Mouse (Mus musculus): ENCODE data around the gene Rnf225. TPM values are rescaled to one million over a fixed set of nuclear protein-coding genes. Genes with fewer than 3 reads are reported as not detected.
"Not testable (repeated sequence)": the region's sequence is repeated elsewhere in the genome, so short reads cannot be mapped to it uniquely, and the experiment has no call there.

Gene Rnf225
- polyA plus RNA-seq, 1 experiment from 2014 or later, result 1.1 TPM

GRCm38 (mm10) chr7:12905146-12905545 lies 22.1 kb upstream of the Rnf225 start:
- Histone ChIP-seq H3K4me1 (peaks cover 8% of the 10 kb centered on the region), H3K9ac (replicated peaks) (no peak overlapping the region), H3K27me3 (replicated peaks) (no peaks in the 10 kb centered on the region), H3K4me2 (no peak overlapping the region), H3K27ac (replicated peaks) (no peak overlapping the region), H3K36me3 (peaks cover 49% of the 10 kb centered on the region), H3K9me3 (replicated peaks) (no peaks in the 10 kb centered on the region), H3K4me3 (replicated peaks) (no peak overlapping the region)
- 100% methylated on average over 1 of the region's 1 CpGs for WGBS
- ATAC-seq (ENCODE audit: low FRiP score), result no peak

- H3K27ac ChIP-seq (replicated peaks), result peak overlapping the region; percentile 92
- peaks cover 43% of the 10 kb centered on the region for H3K36me3 ChIP-seq
- H3K9ac ChIP-seq (replicated peaks), result peak overlapping the region; percentile 59
- ATAC-seq (ENCODE audit: low FRiP score), result peak; percentile 38
- peak overlapping the region; percentile 65 for H3K4me2 ChIP-seq
- H3K4me3 ChIP-seq (replicated peaks), result peak overlapping the region; percentile 52
- peaks cover 12% of the 10 kb centered on the region for H3K4me1 ChIP-seq
- no peaks in the 10 kb centered on the region for H3K27me3 ChIP-seq (replicated peaks)
- no peaks in the 10 kb centered on the region for H3K9me3 ChIP-seq (replicated peaks)
- WGBS, result 41% methylated on average over 7 of the region's 7 CpGs
These were observed 17.7 kb upstream of the Rnf225 start for GRCm38 (mm10) chr7:12909498-12909962.

GRCm38 (mm10) chr7:12910181-12910668 lies 17.0 kb upstream of the Rnf225 start:
- peak overlapping the region; percentile 65 for H3K4me2 ChIP-seq
- WGBS, result 9% methylated on average over 19 of the region's 19 CpGs
- H3K9me3 ChIP-seq (replicated peaks), result no peaks in the 10 kb centered on the region
- H3K4me1 ChIP-seq, result peaks cover 12% of the 10 kb centered on the region
- ATAC-seq (ENCODE audit: low FRiP score), result peak; percentile 85
- peak overlapping the region; percentile 52 for H3K4me3 ChIP-seq (replicated peaks)
- H3K27me3 ChIP-seq (replicated peaks), result no peaks in the 10 kb centered on the region
- H3K36me3 ChIP-seq, result peaks cover 37% of the 10 kb centered on the region
- peak overlapping the region; percentile 92 for H3K27ac ChIP-seq (replicated peaks)
- H3K9ac ChIP-seq (replicated peaks), result peak overlapping the region; percentile 59

GRCm38 (mm10) chr7:12913556-12913955 lies 13.7 kb upstream of the Rnf225 start:
- ATAC-seq (ENCODE audit: low FRiP score), result no peak
- no peak overlapping the region for H3K4me3 ChIP-seq (replicated peaks)
- H3K4me1 ChIP-seq, result peaks cover 12% of the 10 kb centered on the region
- H3K27me3 ChIP-seq (replicated peaks), result no peaks in the 10 kb centered on the region
- peaks cover 5% of the 10 kb centered on the region for H3K36me3 ChIP-seq
- H3K9ac ChIP-seq (replicated peaks), result no peak overlapping the region
- H3K27ac ChIP-seq (replicated peaks), result no peak overlapping the region
- no peaks in the 10 kb centered on the region for H3K9me3 ChIP-seq (replicated peaks)
- no peak overlapping the region for H3K4me2 ChIP-seq

GRCm38 (mm10) chr7:12920495-12920894 lies 6.7 kb upstream of the Rnf225 start:
- peaks cover 21% of the 10 kb centered on the region for H3K4me1 ChIP-seq
- not testable (repeated sequence) for ATAC-seq (ENCODE audit: low FRiP score); H3K27me3 ChIP-seq (replicated peaks); H3K9ac ChIP-seq (replicated peaks); H3K27ac ChIP-seq (replicated peaks); H3K4me3 ChIP-seq (replicated peaks); H3K9me3 ChIP-seq (replicated peaks)
- peaks cover 22% of the 10 kb centered on the region for H3K36me3 ChIP-seq
- H3K4me2 ChIP-seq, result 0 out of 2 replicates have a peak overlapping the region, but pooled peaks have one; percentile 86
- 89% methylated on average over 7 of the region's 8 CpGs for WGBS

GRCm38 (mm10) chr7:12921318-12921704 lies 5.9 kb upstream of the Rnf225 start:
- H3K9me3 ChIP-seq (replicated peaks), result no peaks in the 10 kb centered on the region
- peak; percentile 49 for ATAC-seq (ENCODE audit: low FRiP score)
- H3K27me3 ChIP-seq (replicated peaks), result peaks cover 16% of the 10 kb centered on the region
- 0% methylated on average over 3 of the region's 3 CpGs for WGBS
- H3K4me2 ChIP-seq, result peak overlapping the region; percentile 86
- H3K4me3 ChIP-seq (replicated peaks), result peak overlapping the region; percentile 95
- H3K9ac ChIP-seq (replicated peaks), result peak overlapping the region; percentile 66
- peaks cover 31% of the 10 kb centered on the region for H3K36me3 ChIP-seq
- H3K4me1 ChIP-seq, result peaks cover 21% of the 10 kb centered on the region
- H3K27ac ChIP-seq (replicated peaks), result peak overlapping the region; percentile 97

- under 1% methylated on average over 55 of the region's 55 CpGs for WGBS
- peaks cover 21% of the 10 kb centered on the region for H3K4me1 ChIP-seq
- peaks cover 36% of the 10 kb centered on the region for H3K36me3 ChIP-seq
- peak within 1 kb of the TSS; percentile 85 for H3K9ac ChIP-seq (replicated peaks)
- peak; percentile 98 for ATAC-seq (ENCODE audit: low FRiP score)
- H3K4me3 ChIP-seq (replicated peaks), result peak within 1 kb of the TSS; percentile 95
- peak within 1 kb of the TSS; percentile 86 for H3K4me2 ChIP-seq
- H3K27ac ChIP-seq (replicated peaks), result peak within 1 kb of the TSS; percentile 97
- peaks cover 22% of the 10 kb centered on the region for H3K27me3 ChIP-seq (replicated peaks)
- no peaks in the 10 kb centered on the region for H3K9me3 ChIP-seq (replicated peaks)
These were observed 5.3 kb upstream of the Rnf225 start, which contains the start of gene Rps5 for GRCm38 (mm10) chr7:12921705-12922465. Gene Rps5 (plus strand): TSS chr7:12922290.

GRCm38 (mm10) chr7:12922729-12923128 lies 4.5 kb upstream of the Rnf225 start:
- Histone ChIP-seq H3K9me3 (replicated peaks) (no peaks in the 10 kb centered on the region), H3K4me1 (peaks cover 24% of the 10 kb centered on the region), H3K27ac (replicated peaks) (no peak overlapping the region), H3K4me3 (replicated peaks) (peak overlapping the region; percentile 95), H3K4me2 (peak overlapping the region; percentile 86), H3K9ac (replicated peaks) (peak overlapping the region; percentile 85), H3K36me3 (peaks cover 42% of the 10 kb centered on the region), H3K27me3 (replicated peaks) (peaks cover 30% of the 10 kb centered on the region)
- 4% methylated on average over 8 of the region's 8 CpGs for WGBS
- no peak for ATAC-seq (ENCODE audit: low FRiP score)

GRCm38 (mm10) chr7:12926316-12926715 lies 900 bp upstream of the Rnf225 start:
- ATAC-seq (ENCODE audit: low FRiP score), result no peak
- 82% methylated on average over 7 of the region's 7 CpGs for WGBS

GRCm38 (mm10) chr7:12927693-12928589 lies 725 bp downstream of the Rnf225 start:
- H3K36me3 ChIP-seq, result peaks cover 42% of the 10 kb centered on the region
- ATAC-seq (ENCODE audit: low FRiP score), result peak; percentile 41; the same call in 1 of the 2 replicates
- peaks cover 25% of the 10 kb centered on the region for H3K4me1 ChIP-seq
- peak overlapping the region; percentile 34 for H3K4me3 ChIP-seq (replicated peaks)
- H3K9me3 ChIP-seq (replicated peaks), result no peaks in the 10 kb centered on the region
- peak overlapping the region; percentile 36; the same call in 1 of the 2 replicates for H3K9ac ChIP-seq (replicated peaks)
- peak overlapping the region; percentile 58 for H3K4me2 ChIP-seq
- peaks cover 39% of the 10 kb centered on the region for H3K27me3 ChIP-seq (replicated peaks)
- no peak overlapping the region for H3K27ac ChIP-seq (replicated peaks)
- WGBS, result 5% methylated on average over 58 of the region's 65 CpGs

More at GRCm38 (mm10) chr7:12926316-12926715, 900 bp upstream of the Rnf225 start:
- no peak overlapping the region for H3K9ac ChIP-seq (replicated peaks)
- H3K9me3 ChIP-seq (replicated peaks), result no peaks in the 10 kb centered on the region
- H3K27me3 ChIP-seq (replicated peaks), result peaks cover 39% of the 10 kb centered on the region
- H3K36me3 ChIP-seq, result peaks cover 42% of the 10 kb centered on the region
- H3K4me1 ChIP-seq, result peaks cover 29% of the 10 kb centered on the region
- no peak overlapping the region for H3K27ac ChIP-seq (replicated peaks)
- no peak overlapping the region for H3K4me2 ChIP-seq
- no peak overlapping the region for H3K4me3 ChIP-seq (replicated peaks)

- Histone ChIP-seq H3K4me1 (no peaks in the 10 kb centered on the region), H3K36me3 (no peaks in the 10 kb centered on the region), H3K4me2 (no peak overlapping the region), H3K9me3 (replicated peaks) (no peaks in the 10 kb centered on the region), H3K4me3 (replicated peaks) (no peak overlapping the region), H3K27me3 (replicated peaks) (no peaks in the 10 kb centered on the region; the same call in 1 of the 2 replicates), H3K9ac (replicated peaks) (no peak overlapping the region), H3K27ac (replicated peaks) (no peak overlapping the region)
- ATAC-seq (ENCODE audit: low FRiP score), result no peak
- WGBS, result 60% methylated on average over 4 of the region's 4 CpGs
These were observed 6.5 kb downstream of the Rnf225 start for GRCm38 (mm10) chr7:12933615-12934140.
